Mouse (Mus musculus): Measurements from ENCODE around the gene Il2rg. TPM values are rescaled to one million over a fixed set of nuclear protein-coding genes. Genes with fewer than 3 reads are reported as not detected.

Gene Il2rg
- polyA plus RNA-seq, 1 experiment from 2014 or later: 4.8 TPM

GRCm38 (mm10) chrX:101285953-101286670 is 18.1 kb upstream of the Il2rg start:
- Histone ChIP-seq H3K36me3 (peaks cover 99% of the 10 kb centered on the region), H3K9me3 (no peaks in the 10 kb centered on the region), H3K27ac (no peak overlapping the region), H3K4me3 (no peak overlapping the region), H3K27me3 (ENCODE audit: insufficient read depth, poor library complexity, severe bottlenecking) (peaks cover 25% of the 10 kb centered on the region), H3K4me1 (replicated peaks) (no peaks in the 10 kb centered on the region)
- 95% methylated on average over 14 of the region's 14 CpGs for WGBS
- DNase-seq (ENCODE audit: low spot score): no peak

GRCm38 (mm10) chrX:101285534-101285933 is 17.5 kb upstream of the Il2rg start:
- no peaks in the 10 kb centered on the region for H3K4me1 ChIP-seq (replicated peaks)
- WGBS: 22% methylated on average over 6 of the region's 6 CpGs
- H3K27ac ChIP-seq: no peak overlapping the region
- DNase-seq (ENCODE audit: low spot score): peak; percentile 45
- H3K4me3 ChIP-seq: no peak overlapping the region
- H3K36me3 ChIP-seq: peaks cover 99% of the 10 kb centered on the region
- H3K9me3 ChIP-seq: no peaks in the 10 kb centered on the region
- H3K27me3 ChIP-seq (ENCODE audit: insufficient read depth, poor library complexity, severe bottlenecking): peaks cover 25% of the 10 kb centered on the region

- H3K4me1 ChIP-seq (replicated peaks): no peaks in the 10 kb centered on the region
- WGBS: 83% methylated on average over 6 of the region's 6 CpGs
- H3K27me3 ChIP-seq (ENCODE audit: insufficient read depth, poor library complexity, severe bottlenecking): peaks cover 25% of the 10 kb centered on the region
- H3K4me3 ChIP-seq: no peak overlapping the region
- no peak overlapping the region for H3K27ac ChIP-seq
- no peak for DNase-seq (ENCODE audit: low spot score)
- H3K9me3 ChIP-seq: no peaks in the 10 kb centered on the region
- peaks cover 98% of the 10 kb centered on the region for H3K36me3 ChIP-seq
These were observed 14.8 kb upstream of the Il2rg start for GRCm38 (mm10) chrX:101282813-101283212.

- Histone ChIP-seq H3K27me3 (ENCODE audit: insufficient read depth, poor library complexity, severe bottlenecking) (peaks cover 31% of the 10 kb centered on the region), H3K9me3 (no peaks in the 10 kb centered on the region), H3K4me1 (replicated peaks) (peaks cover 7% of the 10 kb centered on the region; the same call in 1 of the 2 replicates), H3K27ac (peak within 1 kb of the TSS; percentile 91), H3K36me3 (peaks cover 34% of the 10 kb centered on the region), H3K4me3 (peak within 1 kb of the TSS; percentile 61)
- 19% methylated on average over 53 of the region's 54 CpGs for WGBS
- peak; percentile 88 for DNase-seq (ENCODE audit: low spot score)
These were observed 6.1 kb upstream of the Il2rg start, which contains the start of gene Med12 for GRCm38 (mm10) chrX:101273875-101274738. Gene Med12, plus strand, starts transcription at chrX:101274030.

- DNase-seq (ENCODE audit: low spot score): peak; percentile 5
- peaks cover 7% of the 10 kb centered on the region; the same call in 1 of the 2 replicates for H3K4me1 ChIP-seq (replicated peaks)
- H3K36me3 ChIP-seq: peaks cover 27% of the 10 kb centered on the region
- H3K4me3 ChIP-seq: peak overlapping the region; percentile 61
- WGBS: 21% methylated on average over 6 of the region's 6 CpGs
- H3K27me3 ChIP-seq (ENCODE audit: insufficient read depth, poor library complexity, severe bottlenecking): peaks cover 31% of the 10 kb centered on the region
- H3K9me3 ChIP-seq: no peaks in the 10 kb centered on the region
- H3K27ac ChIP-seq: peak overlapping the region; percentile 91
These were observed 5.4 kb upstream of the Il2rg start for GRCm38 (mm10) chrX:101273410-101273809.

GRCm38 (mm10) chrX:101268755-101269124 is 685 bp upstream of the Il2rg start, which contains the start of gene Gm20489:
Gene Gm20489, minus strand, starts transcription at chrX:101269023.
- 71% methylated on average over 3 of the region's 3 CpGs for WGBS
- H3K36me3 ChIP-seq: no peaks in the 10 kb centered on the region
- H3K4me1 ChIP-seq (replicated peaks): peaks cover 6% of the 10 kb centered on the region; the same call in 1 of the 2 replicates
- no peak for DNase-seq (ENCODE audit: low spot score)
- peaks cover 39% of the 10 kb centered on the region for H3K27me3 ChIP-seq (ENCODE audit: insufficient read depth, poor library complexity, severe bottlenecking)
- H3K9me3 ChIP-seq: no peaks in the 10 kb centered on the region
- H3K4me3 ChIP-seq: no peak within 1 kb of the TSS
- no peak within 1 kb of the TSS for H3K27ac ChIP-seq

GRCm38 (mm10) chrX:101266631-101267030 is 1.4 kb downstream of the Il2rg start:
- Histone ChIP-seq H3K9me3 (no peaks in the 10 kb centered on the region), H3K27me3 (ENCODE audit: insufficient read depth, poor library complexity, severe bottlenecking) (peaks cover 24% of the 10 kb centered on the region), H3K36me3 (no peaks in the 10 kb centered on the region), H3K4me3 (no peak overlapping the region), H3K4me1 (replicated peaks) (peaks cover 6% of the 10 kb centered on the region; the same call in 1 of the 2 replicates), H3K27ac (no peak overlapping the region)
- 96% methylated on average over 6 of the region's 6 CpGs for WGBS
- no peak for DNase-seq (ENCODE audit: low spot score)

GRCm38 (mm10) chrX:101263892-101264291 is 4.2 kb downstream of the Il2rg start, which contains the start of gene Gm614:
Gene Gm614, minus strand, starts transcription at chrX:101263992.
- DNase-seq (ENCODE audit: low spot score): no peak
- 100% methylated on average over 1 of the region's 1 CpGs for WGBS
- peaks cover 25% of the 10 kb centered on the region for H3K27me3 ChIP-seq (ENCODE audit: insufficient read depth, poor library complexity, severe bottlenecking)

GRCm38 (mm10) chrX:101260441-101261325 is 7.4 kb downstream of the Il2rg start:
- H3K27ac ChIP-seq: peak overlapping the region; percentile 83
- peaks cover 24% of the 10 kb centered on the region for H3K27me3 ChIP-seq (ENCODE audit: insufficient read depth, poor library complexity, severe bottlenecking)
- 0 out of 2 replicates have a peak overlapping the region, but pooled peaks have one; percentile 11 for H3K4me3 ChIP-seq
- peak; percentile 64 for DNase-seq (ENCODE audit: low spot score)
- peaks cover 10% of the 10 kb centered on the region; the same call in 1 of the 2 replicates for H3K36me3 ChIP-seq
- H3K4me1 ChIP-seq (replicated peaks): peaks cover 30% of the 10 kb centered on the region
- no peaks in the 10 kb centered on the region for H3K9me3 ChIP-seq
- WGBS: 19% methylated on average over 13 of the region's 13 CpGs

More at GRCm38 (mm10) chrX:101263892-101264291, 4.2 kb downstream of the Il2rg start, which contains the start of gene Gm614:
- Histone ChIP-seq H3K27ac (peak within 1 kb of the TSS; percentile 29), H3K36me3 (peaks cover 1% of the 10 kb centered on the region; the same call in 1 of the 2 replicates), H3K4me1 (replicated peaks) (peaks cover 23% of the 10 kb centered on the region), H3K9me3 (no peaks in the 10 kb centered on the region), H3K4me3 (no peak within 1 kb of the TSS)

- Histone ChIP-seq H3K4me3 (no peak overlapping the region), H3K27ac (no peak overlapping the region), H3K36me3 (peaks cover 10% of the 10 kb centered on the region; the same call in 1 of the 2 replicates), H3K27me3 (ENCODE audit: insufficient read depth, poor library complexity, severe bottlenecking) (peaks cover 26% of the 10 kb centered on the region), H3K9me3 (no peaks in the 10 kb centered on the region), H3K4me1 (replicated peaks) (peaks cover 30% of the 10 kb centered on the region)
- WGBS: 85% methylated on average over 13 of the region's 13 CpGs
- DNase-seq (ENCODE audit: low spot score): no peak
These were observed 11.5 kb downstream of the Il2rg start for GRCm38 (mm10) chrX:101256603-101257002.

- H3K4me1 ChIP-seq (replicated peaks): peaks cover 14% of the 10 kb centered on the region; the same call in 1 of the 2 replicates
- peaks cover 10% of the 10 kb centered on the region; the same call in 1 of the 2 replicates for H3K36me3 ChIP-seq
- H3K27ac ChIP-seq: peak overlapping the region; percentile 87
- peaks cover 23% of the 10 kb centered on the region for H3K27me3 ChIP-seq (ENCODE audit: insufficient read depth, poor library complexity, severe bottlenecking)
- H3K9me3 ChIP-seq: no peaks in the 10 kb centered on the region
- H3K4me3 ChIP-seq: peak overlapping the region; percentile 59
- WGBS: 13% methylated on average over 23 of the region's 26 CpGs
- no peak for DNase-seq (ENCODE audit: low spot score)
These were observed 13.3 kb downstream of the Il2rg start for GRCm38 (mm10) chrX:101254740-101255139.
